Mouse (Mus musculus) lung, adult 2 months (tissue): ENCODE measurements around the gene Nudt1. TPM values are rescaled to one million over a fixed set of nuclear protein-coding genes. Genes with fewer than 3 reads are reported as not detected.
A peak's percentile ranks its signal among the peaks of the same experiment; 100 is the strongest.

ENCODE experiments used
- DNase-seq: peaks from one replicate; pipeline ENCODE4 v3.0.0; 2022
- H3K4me1 ChIP-seq: fragments of 200-500 bp; 2 replicates; pipeline ENCODE4 v1.6.1; 2011; ENCODE audit warnings: low read length; ENCODE audit not compliant: control insufficient read depth, insufficient read depth
- H3K4me3 ChIP-seq: fragments of 200-500 bp; replicated peaks from 2 replicates; pipeline ENCODE3; 2011; ENCODE audit warnings: low read depth, mild to moderate bottlenecking, control low read depth, low read length; ENCODE audit errors: extremely low read depth
- CTCF ChIP-seq: fragments of 200-500 bp; IDR thresholded peaks from 2 replicates; pipeline ENCODE4 v1.5.1; 2011; ENCODE audit warnings: mild to moderate bottlenecking, low read length, control low read depth; ENCODE audit not compliant: insufficient read depth
- POLR2A ChIP-seq: fragments of 200-500 bp; IDR thresholded peaks from 2 replicates; pipeline ENCODE4 v1.6.1; 2011; ENCODE audit warnings: low read depth, mild to moderate bottlenecking, control low read depth, low read length, borderline replicate concordance; ENCODE audit errors: extremely low read depth
- WGBS: fragments of 180-500 bp; shearing (Covaris S2); methylation state at CpG from one replicate; pipeline ENCODE4 v1.1.7; 2018; 5-methylcytosine and 5-hydroxymethylcytosine counted together
- polyA plus RNA-seq: library from polyadenylated mRNA; depleted of rRNA; stranded (reverse); fragments of >200 nt; gene quantifications from 2 replicates; pipeline ENCODE4 v1.2.3, GENCODE M21; 2012

Gene Nudt1
- polyA plus RNA-seq, 1 experiment, result 7.9 TPM

DNA sequence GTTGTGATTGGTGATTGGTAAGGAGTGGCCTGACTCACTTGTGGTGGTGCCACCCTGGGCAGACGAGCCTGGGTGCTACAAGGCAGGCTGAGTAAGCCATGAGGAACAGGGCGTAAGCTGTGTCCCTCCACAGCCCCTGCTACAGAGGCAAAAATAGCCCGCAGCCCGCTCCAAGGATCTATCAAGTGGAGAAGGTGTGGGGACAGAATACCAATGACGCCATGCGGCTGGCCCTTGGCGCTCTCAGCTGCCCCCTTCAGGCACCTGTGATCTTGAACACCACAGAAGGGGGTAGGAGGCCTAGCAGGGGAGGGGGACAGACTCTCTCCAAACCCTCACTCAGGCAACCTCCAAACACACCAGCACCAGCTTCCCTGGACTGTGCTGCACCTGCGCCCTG is 15.4 kb upstream of the Nudt1 start:
- 77% methylated on average over 8 of the region's 8 CpGs for WGBS
- H3K4me1 ChIP-seq, result no peaks in the 10 kb centered on the region
- H3K4me3 ChIP-seq, result no peak overlapping the region
- no peak for DNase-seq
- no peak for TF ChIP-seq POLR2A
- no peak for TF ChIP-seq CTCF

DNA sequence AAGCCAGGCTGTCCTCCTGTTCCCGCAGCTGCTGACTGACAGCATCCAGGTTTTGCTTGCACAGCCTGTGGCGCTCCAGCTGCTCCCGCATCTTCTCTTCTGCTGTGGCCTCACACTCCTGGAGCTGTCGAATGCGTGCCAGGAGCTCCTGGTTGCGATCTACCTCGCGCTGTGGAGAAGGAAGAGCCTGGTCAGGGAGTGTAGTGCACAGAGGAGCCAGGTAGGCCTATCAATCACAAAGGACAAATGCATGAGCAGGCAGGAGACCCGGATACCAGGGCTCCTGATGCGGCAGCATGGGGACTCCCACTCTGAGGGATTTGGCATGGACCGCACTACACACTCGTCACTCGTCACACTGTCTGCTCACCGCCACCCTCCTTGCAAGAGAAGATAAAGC is 13.9 kb upstream of the Nudt1 start:
- WGBS, result 88% methylated on average over 14 of the region's 14 CpGs
- no peak for TF ChIP-seq POLR2A
- no peak for TF ChIP-seq CTCF
- DNase-seq, result no peak
- H3K4me1 ChIP-seq, result no peaks in the 10 kb centered on the region
- no peak overlapping the region for H3K4me3 ChIP-seq

DNA sequence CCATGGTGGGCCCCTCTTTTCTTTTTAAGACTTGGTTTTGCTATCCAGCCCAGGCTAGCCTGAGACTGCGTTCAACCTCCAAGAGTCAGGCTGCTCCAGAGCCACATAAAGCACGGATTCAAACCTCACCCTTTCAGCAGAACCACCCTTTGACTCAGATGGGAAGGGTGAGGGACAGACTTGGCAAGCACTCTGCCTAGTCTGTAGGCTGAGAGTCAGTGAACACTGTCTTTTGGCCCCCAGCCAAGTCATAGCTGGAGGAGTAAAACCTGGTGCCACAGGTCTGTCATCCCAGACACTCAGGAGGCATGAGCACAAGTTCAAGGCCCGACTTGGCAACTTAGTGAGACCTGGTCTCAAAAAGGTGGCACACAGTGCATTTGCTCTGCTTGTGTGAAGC is 4.7 kb upstream of the Nudt1 start:
- WGBS, result 70% methylated on average over 3 of the region's 3 CpGs
- TF ChIP-seq POLR2A (no peak), CTCF (no peak)
- H3K4me3 ChIP-seq, result no peak overlapping the region
- no peak for DNase-seq
- 0 out of 2 replicates have a peak, but pooled peaks cover 4% of the 10 kb centered on the region for H3K4me1 ChIP-seq

DNA sequence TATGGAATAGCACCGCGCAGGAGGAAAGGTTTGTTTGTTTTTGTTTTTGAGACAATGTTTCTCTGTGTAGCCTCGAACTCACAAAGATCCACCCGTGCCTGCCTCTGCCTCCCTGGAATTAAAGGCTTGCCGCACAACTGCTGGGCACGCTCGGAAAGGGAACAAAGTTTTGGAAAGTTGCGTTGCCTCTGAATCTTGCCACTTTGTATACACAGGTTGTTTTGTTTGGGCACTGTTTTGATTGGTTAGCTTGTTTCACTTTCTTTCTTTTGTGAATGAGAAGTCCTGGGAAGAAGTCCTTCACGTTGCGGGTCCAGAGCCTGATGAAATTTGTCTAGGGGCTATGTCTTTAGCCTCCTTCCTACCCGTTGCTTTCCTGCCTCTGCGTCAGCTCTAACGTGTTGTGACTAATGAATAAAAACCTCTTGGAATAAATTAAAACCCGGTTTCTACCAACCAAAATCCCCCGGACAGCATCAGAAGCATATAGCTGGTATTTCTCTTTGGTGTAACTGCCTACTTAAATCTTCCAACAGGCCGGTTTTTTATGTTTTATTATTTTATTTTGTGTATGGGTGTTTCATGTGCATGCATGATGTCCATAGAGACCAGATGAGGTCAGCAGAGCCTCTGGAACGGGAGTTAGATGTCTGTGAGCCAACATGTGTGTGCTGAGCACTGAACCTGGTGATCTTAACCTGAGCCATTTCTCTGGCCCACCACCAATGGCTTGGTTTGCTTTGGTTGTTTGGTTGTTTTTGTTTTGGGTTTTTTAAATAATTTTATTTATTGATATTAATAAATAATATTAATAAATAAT is 510 bp downstream of the Nudt1 start:
- DNase-seq, result no peak
- WGBS, result under 1% methylated on average over 17 of the region's 17 CpGs
- TF ChIP-seq CTCF, result 0 out of 2 replicates have a peak, but pooled peaks have one; percentile 9
- TF ChIP-seq POLR2A, result no peak
- H3K4me1 ChIP-seq, result 0 out of 2 replicates have a peak, but pooled peaks cover 4% of the 10 kb centered on the region
- peak overlapping the region; percentile 87 for H3K4me3 ChIP-seq

DNA sequence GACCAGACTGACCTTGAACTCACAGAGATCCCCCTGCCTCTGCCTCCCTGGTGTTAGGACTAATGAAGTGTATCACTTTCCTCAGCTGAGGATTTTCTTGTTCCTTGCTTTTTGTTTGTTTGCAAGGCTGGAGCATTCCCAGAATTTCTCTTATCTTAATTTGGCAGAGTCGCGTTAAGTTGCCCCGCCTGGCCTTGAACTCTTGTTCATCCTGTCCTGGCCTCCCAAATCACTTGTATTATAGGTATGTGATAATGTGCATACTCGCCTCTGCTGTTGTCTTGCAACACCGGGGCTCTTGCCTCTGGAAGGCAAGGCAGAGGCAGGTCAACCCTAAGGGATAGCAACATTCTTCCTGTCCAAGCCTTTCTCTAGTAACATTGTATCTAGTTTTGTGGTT is 2.6 kb downstream of the Nudt1 start:
- 73% methylated on average over 5 of the region's 5 CpGs for WGBS
- H3K4me1 ChIP-seq, result 0 out of 2 replicates have a peak, but pooled peaks cover 4% of the 10 kb centered on the region
- DNase-seq, result no peak
- no peak overlapping the region for H3K4me3 ChIP-seq
- TF ChIP-seq CTCF (no peak), POLR2A (no peak)

DNA sequence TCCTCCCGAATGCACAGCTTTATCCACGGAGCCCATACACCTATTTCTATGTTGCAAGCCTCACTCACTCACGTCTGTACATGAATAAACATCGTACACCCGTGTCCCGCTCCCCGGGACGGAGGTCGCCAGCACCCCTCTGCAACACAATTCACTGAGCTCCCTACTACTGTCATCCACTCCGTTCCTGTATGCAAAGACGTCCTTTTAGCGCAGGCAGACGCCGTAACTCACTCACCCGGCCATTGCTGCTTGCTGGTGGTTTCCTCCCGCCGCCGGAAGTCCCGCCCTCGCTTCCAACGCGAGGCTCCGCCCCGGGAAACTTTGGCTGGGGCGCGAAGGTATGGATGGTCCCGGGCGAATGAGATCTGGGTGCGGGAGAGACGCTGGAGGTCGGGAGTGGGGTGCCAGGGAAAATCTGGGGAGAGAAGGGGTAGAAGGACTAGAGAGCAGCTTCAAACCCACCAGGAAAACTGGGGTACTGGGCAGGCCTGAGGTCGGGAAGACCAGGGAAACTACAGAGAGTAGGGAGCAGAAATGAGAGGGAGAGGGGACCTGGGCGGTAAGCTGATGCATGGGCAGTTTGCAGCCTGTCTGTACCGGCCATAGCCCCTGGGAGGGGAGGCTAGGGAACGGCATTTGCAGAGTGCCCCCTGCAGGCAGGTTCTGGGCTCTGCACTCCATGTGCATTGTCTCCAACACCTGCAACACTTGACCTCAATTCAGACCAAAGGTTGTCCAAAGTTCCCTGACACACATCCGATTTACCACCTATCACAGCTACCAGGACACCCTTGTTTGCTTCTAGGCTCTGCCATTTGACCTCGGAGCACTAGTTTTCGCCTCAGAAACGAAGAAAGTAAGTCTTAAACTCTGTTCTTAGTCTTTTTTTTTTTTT is 10.4 kb downstream of the Nudt1 start, which contains the start of gene Mrm2:
TSS of gene Mrm2 (minus strand) at position 284 of the 898 bp plus-strand sequence.
- Histone ChIP-seq H3K4me1 (no peaks in the 10 kb centered on the region; the same call in 1 of the 2 replicates), H3K4me3 (peak within 1 kb of the TSS; percentile 90)
- TF ChIP-seq POLR2A, result peak; percentile 78; the same call in 1 of the 2 replicates
- TF ChIP-seq CTCF, result peak; percentile 83
- peak; percentile 85 for DNase-seq
- 1% methylated on average over 39 of the region's 39 CpGs for WGBS

DNA sequence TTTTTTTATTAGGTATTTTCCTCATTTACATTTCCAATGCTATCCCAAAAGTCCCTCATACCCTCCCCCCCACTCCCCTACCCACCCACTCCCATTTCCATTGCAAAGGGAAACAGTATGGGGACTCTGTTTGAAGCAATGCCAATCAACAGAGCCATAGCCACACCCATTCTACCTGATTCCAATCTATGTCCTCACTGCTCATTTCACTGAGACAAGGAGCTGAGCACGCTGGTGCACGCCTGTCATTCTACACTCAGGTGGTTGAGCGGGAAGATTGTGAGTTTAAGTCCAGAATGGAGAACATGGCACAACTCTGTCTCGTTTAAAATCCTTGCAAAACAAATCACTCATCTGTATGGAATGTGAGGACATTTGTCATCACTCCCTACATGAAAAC is 11.1 kb downstream of the Nudt1 start:
- H3K4me1 ChIP-seq, result no peaks in the 10 kb centered on the region; the same call in 1 of the 2 replicates
- 31% methylated on average over 4 of the region's 4 CpGs for WGBS
- no peak for TF ChIP-seq POLR2A
- TF ChIP-seq CTCF, result no peak
- no peak for DNase-seq
- H3K4me3 ChIP-seq, result no peak overlapping the region

DNA sequence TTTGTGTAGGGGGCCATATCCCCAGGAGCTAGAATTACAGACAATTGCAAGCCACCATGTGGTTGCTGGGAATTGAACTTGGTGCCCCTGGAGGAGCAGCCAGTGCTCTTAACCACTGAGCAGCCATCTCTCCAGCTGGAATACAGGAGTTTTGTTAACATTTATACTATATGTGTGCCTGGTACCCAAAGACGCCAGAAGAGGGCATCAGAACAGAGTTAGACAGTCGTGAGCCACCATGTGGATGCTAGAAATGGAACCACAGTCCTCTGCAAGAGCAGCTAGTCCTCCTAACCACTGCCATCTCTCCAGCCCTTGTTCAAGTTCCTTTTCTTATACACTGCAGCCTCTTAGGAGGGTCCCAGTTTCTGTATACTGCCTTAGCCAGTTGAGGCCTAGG is 12.2 kb downstream of the Nudt1 start:
- WGBS, result 31% methylated on average over 2 of the region's 2 CpGs

DNA sequence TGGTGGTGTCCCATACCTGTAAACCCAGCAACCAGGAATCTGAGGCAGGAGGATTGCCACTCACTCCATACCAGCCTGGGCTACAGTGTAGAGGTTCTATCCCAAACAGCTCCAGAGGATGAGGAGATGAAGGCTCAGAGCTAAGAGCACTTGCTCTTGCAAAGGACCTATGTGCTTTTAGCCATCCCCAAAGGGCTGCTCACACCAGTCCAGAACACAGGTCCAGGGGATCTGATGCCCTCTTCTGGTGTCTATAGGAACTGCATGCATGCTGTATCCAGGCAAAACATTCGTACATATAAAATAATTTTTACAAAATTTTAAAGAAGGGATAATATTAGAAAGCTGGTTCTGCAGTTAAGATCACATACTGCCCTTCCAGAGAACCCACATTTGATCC is 15.2 kb downstream of the Nudt1 start:
- WGBS, result 73% methylated on average over 1 of the region's 1 CpGs

More for the DNA sequence above, 12.2 kb downstream of the Nudt1 start:
- no peaks in the 10 kb centered on the region; the same call in 1 of the 2 replicates for H3K4me1 ChIP-seq
- no peak for TF ChIP-seq CTCF
- no peak for TF ChIP-seq POLR2A
- H3K4me3 ChIP-seq, result no peak overlapping the region
- no peak for DNase-seq

More for the DNA sequence above, 15.2 kb downstream of the Nudt1 start:
- peak; percentile 26 for DNase-seq
- Histone ChIP-seq H3K4me1 (no peaks in the 10 kb centered on the region), H3K4me3 (no peak overlapping the region)
- TF ChIP-seq CTCF (peak; percentile 73), POLR2A (no peak)
